Mouse (Mus musculus): Measurements from ENCODE around the gene Ddc. TPM values are rescaled to one million over a fixed set of nuclear protein-coding genes. Genes with fewer than 3 reads are reported as not detected.

The Ddc gene
- total and polyA plus RNA-seq, 3 experiments, result 0.07 to 0.08 TPM; not detected in 1

GRCm38 (mm10) chr11:11881026-11881782 lies 16.7 kb downstream of the Ddc start:
- no peak overlapping the region for H3K27ac ChIP-seq (ENCODE audit: control insufficient read depth, low read depth, low read length)
- no peak overlapping the region for H3K4me3 ChIP-seq (ENCODE audit: control insufficient read depth in 1 of 2, insufficient read depth in 1 of 2, low read depth in 2 of 2, low read length in 2 of 2)
- H3K9me3 ChIP-seq (replicated peaks; ENCODE audit: insufficient read depth, low read length), result no peaks in the 10 kb centered on the region
- no peaks in the 10 kb centered on the region for H3K79me2 ChIP-seq (ENCODE audit: control insufficient read depth, insufficient read depth, low read length, poor library complexity)
- H3K4me1 ChIP-seq (ENCODE audit: control insufficient read depth in 1 of 2, insufficient read depth in 2 of 2, low read length in 2 of 2), result peaks cover 13 to 30% of the 10 kb centered on the region in 2 experiments
- H3K36me3 ChIP-seq (ENCODE audit: control insufficient read depth in 1 of 2, insufficient read depth in 2 of 2, low read length in 2 of 2), result peaks cover 0 to 35% of the 10 kb centered on the region in 2 experiments; a peak in 2 of 4 replicates
- no peak for DNase-seq (ENCODE audit: low read depth, low spot score)
- H3K9ac ChIP-seq (ENCODE audit: control insufficient read depth, low read depth, low read length, poor library complexity, severe bottlenecking), result no peak overlapping the region
- peaks cover 0 to 4% of the 10 kb centered on the region in 2 experiments; a peak in 3 of 4 replicates for H3K27me3 ChIP-seq (ENCODE audit: control insufficient read depth in 1 of 2, insufficient read depth in 2 of 2, low read length in 2 of 2)
- no peak for TF ChIP-seq SIN3A (IDR thresholded peaks at IDR 0.05; ENCODE audit: low read length)
- TF ChIP-seq TBP (IDR thresholded peaks at IDR 0.05; ENCODE audit: low read depth, low read length), result no peak
- no peak for TF ChIP-seq CTCF (IDR thresholded peaks at IDR 0.05 in 2 of 3, conservative IDR thresholded peaks at IDR 0.05 in 1 of 3; ENCODE audit: control insufficient read depth in 1 of 3, insufficient read depth in 1 of 3, low read depth in 2 of 3, low read length in 3 of 3, poor library complexity in 1 of 3, severe bottlenecking in 1 of 3)
- TF ChIP-seq USF2 (IDR thresholded peaks at IDR 0.05; ENCODE audit: borderline replicate concordance in 1 of 2, insufficient read depth in 1 of 2, low read depth in 1 of 2, low read length in 2 of 2), result no peak
- no peak for TF ChIP-seq GATA1 (IDR thresholded peaks at IDR 0.05; ENCODE audit: low read depth, low read length)
- no peak for TF ChIP-seq EP300 (IDR thresholded peaks at IDR 0.05; ENCODE audit: low read depth in 1 of 2, low read length in 2 of 2)
- no peak for TF ChIP-seq POLR2A (IDR thresholded peaks at IDR 0.05; ENCODE audit: control insufficient read depth in 1 of 2, insufficient read depth in 1 of 2, low read depth in 1 of 2, low read length in 2 of 2, poor library complexity in 1 of 2)
- TF ChIP-seq TAL1 (IDR thresholded peaks at IDR 0.05; ENCODE audit: low read length), result no peak
- no peak for TF ChIP-seq BHLHE40 (IDR thresholded peaks at IDR 0.05; ENCODE audit: borderline replicate concordance, low read depth, low read length)
- no peak for TF ChIP-seq RAD21 (IDR thresholded peaks at IDR 0.05; ENCODE audit: low read depth, low read length)
- no peak for TF ChIP-seq ELF1 (IDR thresholded peaks at IDR 0.05; ENCODE audit: low read depth, low read length)
- TF ChIP-seq CHD1 (IDR thresholded peaks at IDR 0.05; ENCODE audit: low read depth, low read length), result no peak
- TF ChIP-seq MXI1 (IDR thresholded peaks at IDR 0.05; ENCODE audit: low read depth, low read length), result no peak
- no peak for TF ChIP-seq MEF2A (IDR thresholded peaks at IDR 0.05; ENCODE audit: extremely low read depth, insufficient replicate concordance, low read depth, low read length, poor library complexity, severe bottlenecking)

DNA sequence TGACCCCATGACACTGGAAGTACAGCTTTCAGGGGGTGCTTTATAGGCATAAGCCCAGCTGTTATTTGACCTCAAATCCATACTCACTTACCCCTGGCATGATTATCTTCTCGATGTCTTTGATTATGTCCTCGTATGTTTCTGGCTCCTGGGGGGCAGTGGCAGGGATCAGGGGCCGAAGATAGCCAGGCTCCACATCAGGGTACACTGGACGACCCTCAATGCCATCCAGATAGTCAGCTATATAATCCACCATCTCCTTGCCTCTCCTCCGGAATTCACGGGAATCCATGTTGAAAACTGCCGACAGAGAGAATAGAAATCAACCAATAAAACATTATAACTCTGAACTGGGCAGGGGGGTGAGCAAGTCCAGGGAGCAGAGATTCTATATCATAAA lies 17.6 kb downstream of the Ddc start:
- no peaks in the 10 kb centered on the region for H3K9me3 ChIP-seq (replicated peaks; ENCODE audit: insufficient read depth, low read length)
- no peak overlapping the region for H3K9ac ChIP-seq (ENCODE audit: control insufficient read depth, low read depth, low read length, poor library complexity, severe bottlenecking)
- H3K36me3 ChIP-seq (ENCODE audit: control insufficient read depth in 1 of 2, insufficient read depth in 2 of 2, low read length in 2 of 2), result peaks cover 0 to 32% of the 10 kb centered on the region in 2 experiments; a peak in 2 of 4 replicates
- peaks cover 14 to 31% of the 10 kb centered on the region in 2 experiments for H3K4me1 ChIP-seq (ENCODE audit: control insufficient read depth in 1 of 2, insufficient read depth in 2 of 2, low read length in 2 of 2)
- H3K27ac ChIP-seq (ENCODE audit: control insufficient read depth, low read depth, low read length), result no peak overlapping the region
- DNase-seq (ENCODE audit: low read depth, low spot score), result no peak
- H3K27me3 ChIP-seq (ENCODE audit: control insufficient read depth in 1 of 2, insufficient read depth in 2 of 2, low read length in 2 of 2), result peaks cover 0 to 4% of the 10 kb centered on the region in 2 experiments; a peak in 3 of 4 replicates
- H3K79me2 ChIP-seq (ENCODE audit: control insufficient read depth, insufficient read depth, low read length, poor library complexity), result no peaks in the 10 kb centered on the region
- TF ChIP-seq MAX (IDR thresholded peaks at IDR 0.05; ENCODE audit: low read length) (no peak), ZC3H11A (IDR thresholded peaks at IDR 0.05; ENCODE audit: low read depth, low read length) (no peak), TBP (IDR thresholded peaks at IDR 0.05; ENCODE audit: low read depth, low read length) (no peak), KAT2A (conservative IDR thresholded peaks at IDR 0.05; ENCODE audit: low read depth, low read length) (no peak), JUND (IDR thresholded peaks at IDR 0.05; ENCODE audit: low read depth, low read length) (no peak), USF1 (IDR thresholded peaks at IDR 0.05; ENCODE audit: low read depth, low read length) (no peak), GATA1 (IDR thresholded peaks at IDR 0.05; ENCODE audit: low read depth, low read length) (no peak), RAD21 (IDR thresholded peaks at IDR 0.05; ENCODE audit: low read depth, low read length) (no peak), NRF1 (IDR thresholded peaks at IDR 0.05; ENCODE audit: insufficient read depth, low read depth, low read length, poor library complexity, severe bottlenecking) (no peak), MEF2A (IDR thresholded peaks at IDR 0.05; ENCODE audit: extremely low read depth, insufficient replicate concordance, low read depth, low read length, poor library complexity, severe bottlenecking) (no peak)
- no peak overlapping the region for H3K4me3 ChIP-seq (ENCODE audit: control insufficient read depth in 1 of 2, insufficient read depth in 1 of 2, low read depth in 2 of 2, low read length in 2 of 2)

Data from MEL (cell line).